Mouse (Mus musculus) forebrain, embryonic 16.5 days (tissue): Measurements from ENCODE around the gene Mst1. TPM values are rescaled to one million over a fixed set of nuclear protein-coding genes. Genes with fewer than 3 reads are reported as not detected.
A peak's percentile ranks its signal among the peaks of the same experiment; 100 is the strongest.

ENCODE experiments used
- ATAC-seq: fragments of 200-750 bp; cut with Nextera tagmentation; 2 replicates; pipeline ENCODE4 v1.8.0; 2017; ENCODE audit warnings: mild to moderate bottlenecking, moderate library complexity
- H3K27ac ChIP-seq: fragments of 300-500 bp; sonication (generic); 2 replicates; pipeline ENCODE4 v1.5.1; 2014; ENCODE audit warnings: low read length, control low read depth
- H3K27me3 ChIP-seq: fragments of 300-500 bp; sonication (generic); replicated peaks from 2 replicates; pipeline ENCODE4 v1.6.1; 2014; ENCODE audit warnings: low read length; ENCODE audit not compliant: control insufficient read depth, insufficient read depth
- H3K36me3 ChIP-seq: fragments of 300-500 bp; sonication (generic); 2 replicates; pipeline ENCODE4 v1.6.1; 2014; ENCODE audit not compliant: control insufficient read depth, insufficient read depth
- H3K4me1 ChIP-seq: fragments of 300-500 bp; sonication (generic); replicated peaks from 2 replicates; pipeline ENCODE4 v1.6.1; 2014; ENCODE audit warnings: low read length; ENCODE audit not compliant: control insufficient read depth, insufficient read depth
- H3K4me2 ChIP-seq: fragments of 300-500 bp; sonication (generic); 2 replicates; pipeline ENCODE4 v1.6.1; 2014; ENCODE audit warnings: mild to moderate bottlenecking, low read length, control low read depth
- H3K4me3 ChIP-seq: fragments of 300-500 bp; sonication (generic); replicated peaks from 2 replicates; pipeline ENCODE4 v1.5.1; 2014; ENCODE audit warnings: mild to moderate bottlenecking, low read length, control low read depth
- H3K9ac ChIP-seq: fragments of 300-500 bp; sonication (generic); replicated peaks from 2 replicates; pipeline ENCODE4 v1.6.1; 2014; ENCODE audit warnings: low read depth, low read length, control low read depth
- H3K9me3 ChIP-seq: fragments of 300-500 bp; sonication (generic); 2 replicates; pipeline ENCODE4 v1.6.1; 2016; ENCODE audit warnings: low read length; ENCODE audit not compliant: control insufficient read depth
- WGBS: fragments of 180-500 bp; shearing (Covaris S2); extraction: QIAGEN DNeasy Blood & Tissue Kit; methylation state at CpG from one replicate; pipeline ENCODE4 v1.1.7; 2014; 5-methylcytosine and 5-hydroxymethylcytosine counted together
- polyA plus RNA-seq: library from polyadenylated mRNA; unstranded; fragments of >200 nt; fragmentation: Nextera tagmentation; extraction: Ambion mirVana; gene quantifications from 2 replicates; pipeline ENCODE4 v1.2.1, GENCODE M21; 2015

The Mst1 gene
- polyA plus RNA-seq, 1 experiment from 2014 or later = not detected

DNA sequence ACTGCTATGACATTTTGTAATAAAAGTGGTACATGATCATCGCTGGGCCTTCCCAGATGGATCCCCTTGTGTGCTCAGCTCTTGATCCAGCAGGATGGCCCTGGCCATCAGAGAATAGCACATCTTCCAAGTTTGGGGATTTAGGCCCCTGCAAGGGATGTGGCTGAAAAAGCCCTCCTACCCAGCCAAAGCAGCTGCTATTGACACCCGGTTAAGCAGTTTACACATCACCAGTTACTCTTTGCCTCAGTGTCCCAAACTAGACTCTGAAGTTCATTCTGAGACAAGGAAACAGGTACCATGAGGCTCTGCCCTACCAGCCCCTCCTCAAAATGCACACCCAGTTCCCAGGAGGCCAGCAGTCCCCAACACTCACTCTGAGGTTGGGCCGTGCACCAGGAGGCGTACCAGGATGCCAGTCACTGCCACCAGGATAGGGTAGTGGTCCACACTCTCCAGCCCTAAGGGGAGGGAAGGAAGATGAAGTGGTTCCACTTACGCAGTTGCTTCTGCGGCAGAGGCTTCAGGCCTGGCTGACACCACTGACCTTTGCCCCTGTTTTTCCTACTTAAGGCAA lies 24.5 kb upstream of the Mst1 start:
- Histone ChIP-seq H3K4me2 (no peak overlapping the region), H3K9me3 (no peaks in the 10 kb centered on the region), H3K27ac (no peak overlapping the region), H3K4me3 (no peak overlapping the region), H3K9ac (no peak overlapping the region), H3K4me1 (peaks cover 3% of the 10 kb centered on the region; the same call in 1 of the 2 replicates), H3K36me3 (peaks cover 20% of the 10 kb centered on the region), H3K27me3 (no peaks in the 10 kb centered on the region)
- ATAC-seq = no peak
- 89% methylated on average over 6 of the region's 6 CpGs for WGBS

DNA sequence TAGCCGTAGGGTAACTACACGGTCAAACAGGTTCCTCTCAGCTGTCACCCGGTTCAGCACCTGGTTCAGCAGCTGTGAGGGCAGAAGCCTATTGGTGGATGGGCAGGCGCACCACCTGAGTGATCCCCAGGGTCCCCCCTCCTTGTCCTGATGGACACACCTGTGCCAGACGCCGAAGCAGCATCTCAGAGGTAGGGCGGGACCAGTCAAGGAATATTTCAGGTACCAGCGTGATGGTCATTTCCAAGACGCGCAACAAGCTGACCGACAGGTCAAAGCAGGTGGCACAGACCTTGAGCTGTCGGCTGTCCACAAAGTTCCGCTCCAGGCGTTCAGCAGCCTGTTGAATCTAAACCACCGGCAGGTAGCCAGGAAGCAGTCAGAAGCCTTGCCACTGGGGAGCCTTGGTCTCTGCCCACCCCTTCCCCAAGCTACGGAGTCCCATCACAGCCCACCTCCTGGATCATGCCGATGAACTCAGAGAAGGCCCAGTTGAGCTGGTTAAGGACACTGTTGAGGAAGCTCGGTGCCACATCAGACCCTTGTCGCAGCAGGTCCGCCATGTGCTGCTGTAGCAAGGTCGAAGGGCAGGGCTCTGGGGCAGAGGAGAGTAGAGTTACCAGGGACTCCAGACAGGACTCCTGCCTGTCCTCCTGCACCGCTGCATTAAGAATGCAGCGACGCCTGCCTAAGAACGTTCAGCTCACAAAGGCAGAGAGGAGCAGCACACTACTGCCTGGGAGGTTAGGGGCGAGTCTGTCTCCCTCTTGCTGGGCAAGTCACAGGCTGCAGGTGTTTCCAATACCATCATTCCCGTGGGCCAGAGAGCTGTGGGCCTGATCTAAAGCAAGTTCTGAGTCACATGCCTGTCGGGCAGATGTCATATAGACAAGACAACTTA lies 23.6 kb upstream of the Mst1 start:
- 83% methylated on average over 28 of the region's 28 CpGs for WGBS
- no peak overlapping the region for H3K27ac ChIP-seq
- H3K9me3 ChIP-seq = no peaks in the 10 kb centered on the region
- H3K4me2 ChIP-seq = no peak overlapping the region
- no peak overlapping the region for H3K4me3 ChIP-seq
- peaks cover 14% of the 10 kb centered on the region for H3K36me3 ChIP-seq
- ATAC-seq = no peak
- no peak overlapping the region for H3K9ac ChIP-seq
- no peaks in the 10 kb centered on the region for H3K27me3 ChIP-seq
- H3K4me1 ChIP-seq = peaks cover 3% of the 10 kb centered on the region; the same call in 1 of the 2 replicates

DNA sequence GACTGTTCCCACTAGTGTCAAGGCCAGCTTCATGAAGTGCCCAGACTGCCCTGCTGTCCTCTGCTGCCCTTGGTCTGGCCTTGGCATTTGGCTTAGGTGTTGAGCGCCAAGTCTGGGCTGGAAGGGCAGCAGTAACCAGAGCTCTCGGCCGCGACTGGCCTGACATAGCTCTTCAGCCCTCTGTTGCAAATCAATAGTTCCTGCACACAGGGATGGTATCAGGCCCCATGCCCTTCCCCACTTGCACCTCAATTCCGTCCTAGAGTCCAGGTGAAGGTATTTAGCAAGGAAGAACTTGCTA lies 23.0 kb upstream of the Mst1 start:
- ATAC-seq = no peak
- Histone ChIP-seq H3K27me3 (no peaks in the 10 kb centered on the region), H3K4me1 (peaks cover 3% of the 10 kb centered on the region; the same call in 1 of the 2 replicates), H3K36me3 (peaks cover 14% of the 10 kb centered on the region), H3K9ac (no peak overlapping the region), H3K4me2 (no peak overlapping the region), H3K9me3 (no peaks in the 10 kb centered on the region), H3K4me3 (no peak overlapping the region), H3K27ac (no peak overlapping the region)
- 92% methylated on average over 5 of the region's 5 CpGs for WGBS

DNA sequence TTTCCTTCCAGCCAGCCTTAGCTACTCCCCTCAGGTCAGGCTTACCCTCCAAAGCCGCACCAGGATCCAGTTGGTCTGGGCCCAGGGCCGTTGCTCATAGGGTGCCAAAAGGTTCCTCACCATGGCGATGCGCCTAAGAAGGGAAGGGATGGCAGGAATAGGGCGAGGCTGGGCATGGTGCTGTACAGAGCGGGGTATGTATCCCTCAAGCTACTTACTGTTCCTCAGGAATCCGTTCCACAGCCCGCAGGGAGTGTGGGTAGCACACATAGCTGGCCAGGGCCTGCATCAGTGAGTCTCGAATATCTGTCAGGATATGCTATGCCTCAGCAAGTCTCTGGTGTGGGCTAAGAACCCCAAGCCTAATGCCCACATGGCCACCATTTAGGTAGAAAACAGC lies 21.9 kb upstream of the Mst1 start:
- H3K4me1 ChIP-seq = no peaks in the 10 kb centered on the region
- no peaks in the 10 kb centered on the region for H3K9me3 ChIP-seq
- H3K27me3 ChIP-seq = no peaks in the 10 kb centered on the region
- no peak overlapping the region for H3K4me2 ChIP-seq
- 93% methylated on average over 9 of the region's 9 CpGs for WGBS
- H3K9ac ChIP-seq = no peak overlapping the region
- no peak overlapping the region for H3K4me3 ChIP-seq
- peaks cover 14% of the 10 kb centered on the region for H3K36me3 ChIP-seq
- no peak overlapping the region for H3K27ac ChIP-seq
- no peak for ATAC-seq

DNA sequence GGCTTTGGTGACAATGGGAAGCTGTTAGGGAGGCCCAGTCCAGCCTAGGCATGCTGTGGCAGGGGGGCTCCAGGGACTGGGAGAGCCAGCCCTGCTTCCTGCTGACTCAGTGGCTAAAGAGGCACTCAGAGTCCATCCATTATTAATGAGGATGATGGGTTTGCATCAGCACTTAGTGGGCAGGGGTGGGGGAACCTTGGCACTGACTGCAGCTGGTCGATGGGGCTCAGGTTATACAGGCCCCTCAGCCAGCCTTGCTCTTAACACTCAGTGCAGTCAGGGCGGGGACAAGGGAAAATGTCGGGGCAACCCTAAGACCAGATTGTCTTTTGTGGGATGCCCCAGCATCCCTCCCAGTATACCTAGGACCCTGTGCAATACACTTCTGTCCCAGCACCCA lies 18.1 kb upstream of the Mst1 start:
- H3K36me3 ChIP-seq = peaks cover 7% of the 10 kb centered on the region
- H3K9ac ChIP-seq = no peak overlapping the region
- no peaks in the 10 kb centered on the region for H3K9me3 ChIP-seq
- no peaks in the 10 kb centered on the region for H3K4me1 ChIP-seq
- no peaks in the 10 kb centered on the region for H3K27me3 ChIP-seq
- no peak overlapping the region for H3K27ac ChIP-seq
- no peak for ATAC-seq
- H3K4me2 ChIP-seq = no peak overlapping the region
- H3K4me3 ChIP-seq = no peak overlapping the region
- 91% methylated on average over 3 of the region's 3 CpGs for WGBS

DNA sequence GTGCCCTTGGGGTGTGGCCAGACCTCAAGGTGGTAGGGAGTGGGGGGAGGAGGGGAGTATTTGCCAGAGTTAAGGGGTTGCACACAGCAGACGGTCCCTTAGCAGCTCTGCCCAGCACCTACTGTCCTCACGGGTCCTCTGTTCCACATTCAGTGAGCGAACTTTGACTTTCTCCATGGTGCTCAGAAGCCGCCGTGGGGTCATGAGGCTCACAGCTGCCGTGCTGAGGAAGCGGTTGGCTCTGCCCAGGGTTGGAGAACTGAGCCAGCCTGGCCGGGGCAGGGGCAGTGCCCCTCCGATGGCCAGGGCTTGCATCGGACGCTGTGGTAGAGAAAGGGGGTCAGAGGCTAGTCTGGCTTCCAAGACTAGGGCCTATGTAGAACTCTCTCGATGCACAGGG lies 16.9 kb upstream of the Mst1 start:
- no peaks in the 10 kb centered on the region for H3K27me3 ChIP-seq
- no peak for ATAC-seq
- no peaks in the 10 kb centered on the region for H3K9me3 ChIP-seq
- H3K4me3 ChIP-seq = no peak overlapping the region
- H3K4me1 ChIP-seq = no peaks in the 10 kb centered on the region
- WGBS = 90% methylated on average over 12 of the region's 12 CpGs
- H3K4me2 ChIP-seq = no peak overlapping the region
- no peak overlapping the region for H3K9ac ChIP-seq
- H3K27ac ChIP-seq = no peak overlapping the region
- peaks cover 5% of the 10 kb centered on the region; the same call in 1 of the 2 replicates for H3K36me3 ChIP-seq

DNA sequence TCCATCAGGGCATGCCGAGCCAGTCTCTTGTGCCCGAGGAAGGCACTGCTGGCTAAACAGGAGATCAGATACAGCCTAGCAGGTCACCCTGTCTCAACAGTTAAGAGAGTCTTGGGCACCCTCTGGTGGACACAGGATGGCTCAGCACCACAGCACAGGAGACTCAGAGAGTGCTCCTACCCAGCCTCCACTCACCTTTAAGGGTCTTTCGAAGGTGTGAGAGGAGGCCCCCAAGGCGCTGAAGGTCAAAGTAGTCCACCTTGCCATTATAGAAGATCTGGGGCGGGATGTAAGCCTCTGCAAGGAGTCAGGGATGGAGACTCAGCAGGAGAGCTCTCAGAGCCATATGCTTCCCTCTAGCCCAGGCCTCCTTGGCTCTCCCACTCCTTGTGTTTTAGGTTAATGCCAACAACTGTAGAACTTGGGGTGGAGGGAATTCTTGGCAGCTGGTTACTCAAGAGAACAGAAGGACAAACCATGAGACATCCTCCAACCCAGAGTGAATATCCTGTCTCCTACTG lies 14.7 kb upstream of the Mst1 start:
- ATAC-seq = peak; percentile 50; the same call in 1 of the 2 replicates
- Histone ChIP-seq H3K36me3 (no peaks in the 10 kb centered on the region), H3K9me3 (no peaks in the 10 kb centered on the region), H3K27ac (no peak overlapping the region), H3K4me3 (no peak overlapping the region), H3K27me3 (no peaks in the 10 kb centered on the region), H3K4me2 (no peak overlapping the region), H3K4me1 (no peaks in the 10 kb centered on the region), H3K9ac (no peak overlapping the region)
- 50% methylated on average over 5 of the region's 5 CpGs for WGBS

DNA sequence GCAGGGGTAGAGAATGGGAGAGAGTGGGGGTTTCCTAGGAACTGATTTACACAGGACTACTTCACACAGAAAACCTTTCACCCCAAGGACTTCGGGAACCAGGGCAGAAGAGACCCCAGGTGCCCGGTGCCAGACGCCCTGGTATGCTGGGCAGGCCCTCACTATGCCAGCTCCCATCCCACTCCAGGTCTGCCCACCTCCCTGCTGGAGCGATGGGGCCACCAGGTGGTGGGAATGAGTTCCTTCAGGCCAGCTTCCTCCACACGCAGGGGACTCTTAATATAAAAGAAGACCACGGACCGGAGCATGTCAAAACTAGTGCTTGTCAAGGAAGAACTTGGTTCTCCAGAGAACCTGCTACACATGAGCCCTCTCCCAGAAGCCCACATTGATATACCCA lies 13.0 kb upstream of the Mst1 start:
- no peak for ATAC-seq
- Histone ChIP-seq H3K4me1 (no peaks in the 10 kb centered on the region), H3K27ac (no peak overlapping the region), H3K4me2 (no peak overlapping the region), H3K36me3 (no peaks in the 10 kb centered on the region), H3K4me3 (no peak overlapping the region), H3K9me3 (no peaks in the 10 kb centered on the region), H3K9ac (no peak overlapping the region), H3K27me3 (no peaks in the 10 kb centered on the region)
- WGBS = 77% methylated on average over 7 of the region's 7 CpGs

DNA sequence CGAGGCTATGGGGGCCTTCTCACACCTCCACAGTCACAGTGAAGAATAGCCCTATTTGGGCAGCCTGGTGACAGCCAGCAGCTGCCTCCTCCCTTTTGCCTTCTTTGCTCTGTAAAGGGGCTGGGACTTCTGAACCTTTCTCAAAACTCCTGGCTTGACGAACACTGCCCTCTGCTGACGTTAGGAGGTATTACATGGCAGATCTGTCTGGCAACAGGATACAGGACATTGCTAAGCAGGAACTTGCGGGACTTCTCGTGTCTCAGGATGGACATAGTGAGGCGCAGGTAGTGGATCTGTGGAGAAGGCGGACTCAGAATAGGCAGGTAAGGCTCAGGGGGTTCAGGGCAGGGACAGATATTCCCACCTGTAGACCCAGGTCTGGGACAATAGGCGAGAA lies 12.3 kb upstream of the Mst1 start:
- 17% methylated on average over 8 of the region's 8 CpGs for WGBS
- no peak overlapping the region for H3K4me2 ChIP-seq
- H3K4me3 ChIP-seq = no peak overlapping the region
- no peaks in the 10 kb centered on the region for H3K27me3 ChIP-seq
- no peaks in the 10 kb centered on the region for H3K9me3 ChIP-seq
- no peaks in the 10 kb centered on the region for H3K4me1 ChIP-seq
- H3K36me3 ChIP-seq = no peaks in the 10 kb centered on the region
- H3K9ac ChIP-seq = no peak overlapping the region
- no peak overlapping the region for H3K27ac ChIP-seq
- peak; percentile 44; the same call in 1 of the 2 replicates for ATAC-seq
